Mouse (Mus musculus): ENCODE measurements around the gene Clmp. TPM values are rescaled to one million over a fixed set of nuclear protein-coding genes. Genes with fewer than 3 reads are reported as not detected.

Gene Clmp
- polyA plus RNA-seq, 1 experiment, result 1.4 TPM

- peaks cover 23% of the 10 kb centered on the region for H3K36me3 ChIP-seq (ENCODE audit: control insufficient read depth, insufficient read depth, low read length)
- H3K4me1 ChIP-seq (ENCODE audit: control insufficient read depth, insufficient read depth, insufficient read length), result no peaks in the 10 kb centered on the region
- 39% methylated on average over 11 of the region's 11 CpGs for WGBS
- no peaks in the 10 kb centered on the region for H3K27me3 ChIP-seq (ENCODE audit: control insufficient read depth, insufficient read depth, low read length)
- no peak overlapping the region for H3K4me3 ChIP-seq (ENCODE audit: extremely low read depth, insufficient read depth, insufficient read length)
- TF ChIP-seq POLR2A (IDR thresholded peaks at IDR 0.05; ENCODE audit: low read depth, low read length), result no peak
- TF ChIP-seq CTCF (IDR thresholded peaks at IDR 0.05; ENCODE audit: extremely low read depth, insufficient read depth, insufficient read length, insufficient replicate concordance), result no peak
- H3K27ac ChIP-seq (ENCODE audit: insufficient read depth, low read length), result no peak overlapping the region
- no peak for DNase-seq (ENCODE audit: low read depth in 1 of 2, low spot score in 2 of 2)
Observed at GRCm38 (mm10) chr9:40807289-40807920, 121.6 kb downstream of the Clmp start.

- peaks cover 20% of the 10 kb centered on the region for H3K36me3 ChIP-seq (ENCODE audit: control insufficient read depth, insufficient read depth, low read length)
- no peaks in the 10 kb centered on the region for H3K27me3 ChIP-seq (ENCODE audit: control insufficient read depth, insufficient read depth, low read length)
- H3K4me3 ChIP-seq (ENCODE audit: extremely low read depth, insufficient read depth, insufficient read length), result no peak overlapping the region
- no peak for TF ChIP-seq POLR2A (IDR thresholded peaks at IDR 0.05; ENCODE audit: low read depth, low read length)
- TF ChIP-seq CTCF (IDR thresholded peaks at IDR 0.05; ENCODE audit: extremely low read depth, insufficient read depth, insufficient read length, insufficient replicate concordance), result no peak
- H3K27ac ChIP-seq (ENCODE audit: insufficient read depth, low read length), result no peak overlapping the region
- WGBS, result 82% methylated on average over 16 of the region's 16 CpGs
- DNase-seq (ENCODE audit: low read depth in 1 of 2, low spot score in 2 of 2), result no peak
- no peaks in the 10 kb centered on the region for H3K4me1 ChIP-seq (ENCODE audit: control insufficient read depth, insufficient read depth, insufficient read length)
Observed at GRCm38 (mm10) chr9:40808061-40808906, 122.5 kb downstream of the Clmp start.

DNA sequence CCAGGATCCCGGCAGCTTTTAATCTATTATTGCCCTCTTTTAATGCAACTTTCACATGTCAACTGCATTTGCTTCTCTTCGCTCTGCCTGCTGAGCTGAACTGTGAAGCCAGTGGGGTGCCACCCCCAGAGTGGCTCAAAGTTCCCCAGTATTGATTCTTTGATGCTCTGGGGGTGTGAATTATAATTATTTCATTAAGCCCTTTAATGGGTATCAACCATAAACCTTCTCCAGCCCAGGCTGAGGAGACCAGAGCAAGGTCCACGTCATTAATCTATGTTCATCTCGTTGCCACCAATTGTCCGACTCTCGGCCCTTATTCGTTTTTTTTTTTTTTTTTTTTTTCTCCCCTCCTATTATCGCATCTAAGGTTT lies 123.1 kb downstream of the Clmp start:
- no peak for DNase-seq (ENCODE audit: low read depth in 1 of 2, low spot score in 2 of 2)
- WGBS, result 92% methylated on average over 8 of the region's 8 CpGs
- Histone ChIP-seq H3K27me3 (ENCODE audit: control insufficient read depth, insufficient read depth, low read length) (no peaks in the 10 kb centered on the region), H3K27ac (ENCODE audit: insufficient read depth, low read length) (no peak overlapping the region), H3K36me3 (ENCODE audit: control insufficient read depth, insufficient read depth, low read length) (peaks cover 16% of the 10 kb centered on the region), H3K4me3 (ENCODE audit: extremely low read depth, insufficient read depth, insufficient read length) (no peak overlapping the region), H3K4me1 (ENCODE audit: control insufficient read depth, insufficient read depth, insufficient read length) (no peaks in the 10 kb centered on the region)
- no peak for TF ChIP-seq CTCF (IDR thresholded peaks at IDR 0.05; ENCODE audit: extremely low read depth, insufficient read depth, insufficient read length, insufficient replicate concordance)
- no peak for TF ChIP-seq POLR2A (IDR thresholded peaks at IDR 0.05; ENCODE audit: low read depth, low read length)

GRCm38 (mm10) chr9:40811860-40812259 lies 126.1 kb downstream of the Clmp start:
- DNase-seq (ENCODE audit: low read depth in 1 of 2, low spot score in 2 of 2), result no peak

GRCm38 (mm10) chr9:40814060-40814459 lies 128.3 kb downstream of the Clmp start:
- TF ChIP-seq POLR2A (IDR thresholded peaks at IDR 0.05; ENCODE audit: low read depth, low read length), result no peak
- no peak for TF ChIP-seq CTCF (IDR thresholded peaks at IDR 0.05; ENCODE audit: extremely low read depth, insufficient read depth, insufficient read length, insufficient replicate concordance)
- Histone ChIP-seq H3K36me3 (ENCODE audit: control insufficient read depth, insufficient read depth, low read length) (no peaks in the 10 kb centered on the region), H3K4me1 (ENCODE audit: control insufficient read depth, insufficient read depth, insufficient read length) (no peaks in the 10 kb centered on the region), H3K4me3 (ENCODE audit: extremely low read depth, insufficient read depth, insufficient read length) (no peak overlapping the region), H3K27me3 (ENCODE audit: control insufficient read depth, insufficient read depth, low read length) (no peaks in the 10 kb centered on the region), H3K27ac (ENCODE audit: insufficient read depth, low read length) (no peak overlapping the region)
- WGBS, result 47% methylated on average over 7 of the region's 7 CpGs
- DNase-seq (ENCODE audit: low read depth in 1 of 2, low spot score in 2 of 2), result no peak

More at GRCm38 (mm10) chr9:40811860-40812259, 126.1 kb downstream of the Clmp start:
- Histone ChIP-seq H3K27me3 (ENCODE audit: control insufficient read depth, insufficient read depth, low read length) (no peaks in the 10 kb centered on the region), H3K27ac (ENCODE audit: insufficient read depth, low read length) (no peak overlapping the region), H3K36me3 (ENCODE audit: control insufficient read depth, insufficient read depth, low read length) (no peaks in the 10 kb centered on the region), H3K4me1 (ENCODE audit: control insufficient read depth, insufficient read depth, insufficient read length) (no peaks in the 10 kb centered on the region), H3K4me3 (ENCODE audit: extremely low read depth, insufficient read depth, insufficient read length) (no peak overlapping the region)
- TF ChIP-seq POLR2A (IDR thresholded peaks at IDR 0.05; ENCODE audit: low read depth, low read length) (no peak), CTCF (IDR thresholded peaks at IDR 0.05; ENCODE audit: extremely low read depth, insufficient read depth, insufficient read length, insufficient replicate concordance) (no peak)
- 76% methylated on average over 2 of the region's 2 CpGs for WGBS

- no peaks in the 10 kb centered on the region for H3K36me3 ChIP-seq (ENCODE audit: control insufficient read depth, insufficient read depth, low read length)
- no peak overlapping the region for H3K4me3 ChIP-seq (ENCODE audit: extremely low read depth, insufficient read depth, insufficient read length)
- WGBS, result 93% methylated on average over 5 of the region's 5 CpGs
- no peak for DNase-seq (ENCODE audit: low read depth in 1 of 2, low spot score in 2 of 2)
- no peak overlapping the region for H3K27ac ChIP-seq (ENCODE audit: insufficient read depth, low read length)
- TF ChIP-seq POLR2A (IDR thresholded peaks at IDR 0.05; ENCODE audit: low read depth, low read length) (no peak), CTCF (IDR thresholded peaks at IDR 0.05; ENCODE audit: extremely low read depth, insufficient read depth, insufficient read length, insufficient replicate concordance) (no peak)
- no peaks in the 10 kb centered on the region for H3K27me3 ChIP-seq (ENCODE audit: control insufficient read depth, insufficient read depth, low read length)
- no peaks in the 10 kb centered on the region for H3K4me1 ChIP-seq (ENCODE audit: control insufficient read depth, insufficient read depth, insufficient read length)
Observed at GRCm38 (mm10) chr9:40817325-40818028, 131.7 kb downstream of the Clmp start.
